Mouse (Mus musculus): ENCODE results near the gene LTO1. TPM values are rescaled to one million over a fixed set of nuclear protein-coding genes. Genes with fewer than 3 reads are reported as not detected.

The LTO1 gene
- polyA plus RNA-seq, 1 experiment from 2014 or later, result 27.2 TPM

GRCm38 (mm10) chr7:144914296-144914947, 478 bp upstream of the LTO1 start:
- Histone ChIP-seq H3K27ac (peak overlapping the region; percentile 86), H3K4me1 (peaks cover 10% of the 10 kb centered on the region), H3K27me3 (ENCODE audit: low read depth, poor library complexity, severe bottlenecking) (no peaks in the 10 kb centered on the region), H3K36me3 (peaks cover 18% of the 10 kb centered on the region), H3K9me3 (replicated peaks) (no peaks in the 10 kb centered on the region), H3K4me3 (peak overlapping the region; percentile 93)
- no peak for DNase-seq (ENCODE audit: low spot score)
- WGBS, result 10% methylated on average over 17 of the region's 17 CpGs

GRCm38 (mm10) chr7:144918823-144919222, 3.9 kb downstream of the LTO1 start:
- Histone ChIP-seq H3K27ac (no peak overlapping the region), H3K27me3 (ENCODE audit: low read depth, poor library complexity, severe bottlenecking) (no peaks in the 10 kb centered on the region), H3K36me3 (peaks cover 42% of the 10 kb centered on the region), H3K4me3 (no peak overlapping the region), H3K4me1 (peaks cover 10% of the 10 kb centered on the region), H3K9me3 (replicated peaks) (no peaks in the 10 kb centered on the region)
- no peak for DNase-seq (ENCODE audit: low spot score)
- 81% methylated on average over 1 of the region's 1 CpGs for WGBS

- H3K4me1 ChIP-seq, result peaks cover 5% of the 10 kb centered on the region
- no peaks in the 10 kb centered on the region for H3K9me3 ChIP-seq (replicated peaks)
- H3K27me3 ChIP-seq (ENCODE audit: low read depth, poor library complexity, severe bottlenecking), result no peaks in the 10 kb centered on the region
- peaks cover 48% of the 10 kb centered on the region for H3K36me3 ChIP-seq
- no peak for DNase-seq (ENCODE audit: low spot score)
- no peak overlapping the region for H3K4me3 ChIP-seq
- no peak overlapping the region for H3K27ac ChIP-seq
- 81% methylated on average over 2 of the region's 2 CpGs for WGBS
Observed at GRCm38 (mm10) chr7:144927591-144927990, 12.7 kb downstream of the LTO1 start.

- Histone ChIP-seq H3K27me3 (ENCODE audit: low read depth, poor library complexity, severe bottlenecking) (no peaks in the 10 kb centered on the region), H3K27ac (no peak overlapping the region), H3K4me1 (peaks cover 9% of the 10 kb centered on the region), H3K9me3 (replicated peaks) (no peaks in the 10 kb centered on the region), H3K4me3 (no peak overlapping the region), H3K36me3 (peaks cover 54% of the 10 kb centered on the region)
- no peak for DNase-seq (ENCODE audit: low spot score)
- 75% methylated on average over 4 of the region's 4 CpGs for WGBS
Observed at GRCm38 (mm10) chr7:144928009-144928888, 13.3 kb downstream of the LTO1 start.

- no peak for DNase-seq (ENCODE audit: low spot score)
- peaks cover 60% of the 10 kb centered on the region for H3K36me3 ChIP-seq
- H3K27ac ChIP-seq, result no peak overlapping the region
- 85% methylated on average over 6 of the region's 6 CpGs for WGBS
- peaks cover 12% of the 10 kb centered on the region for H3K4me1 ChIP-seq
- no peaks in the 10 kb centered on the region for H3K9me3 ChIP-seq (replicated peaks)
- H3K4me3 ChIP-seq, result no peak overlapping the region
- no peaks in the 10 kb centered on the region for H3K27me3 ChIP-seq (ENCODE audit: low read depth, poor library complexity, severe bottlenecking)
Observed at GRCm38 (mm10) chr7:144928889-144929210, 13.9 kb downstream of the LTO1 start.

- H3K4me3 ChIP-seq, result no peak overlapping the region
- no peaks in the 10 kb centered on the region for H3K27me3 ChIP-seq (ENCODE audit: low read depth, poor library complexity, severe bottlenecking)
- no peaks in the 10 kb centered on the region for H3K9me3 ChIP-seq (replicated peaks)
- no peak overlapping the region for H3K27ac ChIP-seq
- DNase-seq (ENCODE audit: low spot score), result no peak
- H3K4me1 ChIP-seq, result peaks cover 15% of the 10 kb centered on the region
- peaks cover 61% of the 10 kb centered on the region for H3K36me3 ChIP-seq
- 84% methylated on average over 8 of the region's 8 CpGs for WGBS
Observed at GRCm38 (mm10) chr7:144929506-144929905, 14.6 kb downstream of the LTO1 start.

- WGBS, result 69% methylated on average over 5 of the region's 5 CpGs
- H3K27ac ChIP-seq, result no peak overlapping the region
- peaks cover 15% of the 10 kb centered on the region for H3K4me1 ChIP-seq
- H3K27me3 ChIP-seq (ENCODE audit: low read depth, poor library complexity, severe bottlenecking), result no peaks in the 10 kb centered on the region
- DNase-seq (ENCODE audit: low spot score), result no peak
- peaks cover 65% of the 10 kb centered on the region for H3K36me3 ChIP-seq
- no peak overlapping the region for H3K4me3 ChIP-seq
- H3K9me3 ChIP-seq (replicated peaks), result no peaks in the 10 kb centered on the region
Observed at GRCm38 (mm10) chr7:144929931-144930330, 15.0 kb downstream of the LTO1 start.

GRCm38 (mm10) chr7:144931778-144932177, 16.9 kb downstream of the LTO1 start:
- peak; percentile 75 for DNase-seq (ENCODE audit: low spot score)
- no peaks in the 10 kb centered on the region for H3K27me3 ChIP-seq (ENCODE audit: low read depth, poor library complexity, severe bottlenecking)
- H3K4me1 ChIP-seq, result peaks cover 25% of the 10 kb centered on the region
- peaks cover 81% of the 10 kb centered on the region for H3K36me3 ChIP-seq
- H3K27ac ChIP-seq, result no peak overlapping the region
- H3K9me3 ChIP-seq (replicated peaks), result no peaks in the 10 kb centered on the region
- no peak overlapping the region for H3K4me3 ChIP-seq
- 23% methylated on average over 3 of the region's 3 CpGs for WGBS

- no peak for DNase-seq (ENCODE audit: low spot score)
- Histone ChIP-seq H3K27ac (peak overlapping the region; percentile 7; the same call in 1 of the 2 replicates), H3K36me3 (peaks cover 88% of the 10 kb centered on the region)
Observed at GRCm38 (mm10) chr7:144932389-144932937, 17.6 kb downstream of the LTO1 start.

GRCm38 (mm10) chr7:144933336-144933735, 18.4 kb downstream of the LTO1 start:
- Histone ChIP-seq H3K4me3 (no peak overlapping the region), H3K27me3 (ENCODE audit: low read depth, poor library complexity, severe bottlenecking) (no peaks in the 10 kb centered on the region), H3K4me1 (peaks cover 40% of the 10 kb centered on the region), H3K9me3 (replicated peaks) (no peaks in the 10 kb centered on the region), H3K27ac (no peak overlapping the region), H3K36me3 (peaks cover 91% of the 10 kb centered on the region)
- no peak for DNase-seq (ENCODE audit: low spot score)
- 89% methylated on average over 3 of the region's 3 CpGs for WGBS

More at GRCm38 (mm10) chr7:144932389-144932937, 17.6 kb downstream of the LTO1 start:
- Histone ChIP-seq H3K9me3 (replicated peaks) (no peaks in the 10 kb centered on the region), H3K27me3 (ENCODE audit: low read depth, poor library complexity, severe bottlenecking) (no peaks in the 10 kb centered on the region), H3K4me3 (no peak overlapping the region), H3K4me1 (peaks cover 32% of the 10 kb centered on the region)
- 86% methylated on average over 18 of the region's 18 CpGs for WGBS

GRCm38 (mm10) chr7:144933796-144934195, 18.9 kb downstream of the LTO1 start:
- no peak overlapping the region for H3K4me3 ChIP-seq
- no peaks in the 10 kb centered on the region for H3K9me3 ChIP-seq (replicated peaks)
- H3K4me1 ChIP-seq, result peaks cover 40% of the 10 kb centered on the region
- WGBS, result 96% methylated on average over 8 of the region's 8 CpGs
- H3K27me3 ChIP-seq (ENCODE audit: low read depth, poor library complexity, severe bottlenecking), result no peaks in the 10 kb centered on the region
- no peak overlapping the region for H3K27ac ChIP-seq
- peaks cover 89% of the 10 kb centered on the region for H3K36me3 ChIP-seq
- DNase-seq (ENCODE audit: low spot score), result no peak

- WGBS, result 74% methylated on average over 5 of the region's 5 CpGs
Observed at GRCm38 (mm10) chr7:144934901-144935300, 20.0 kb downstream of the LTO1 start.

GRCm38 (mm10) chr7:144935563-144935962, 20.7 kb downstream of the LTO1 start:
- DNase-seq (ENCODE audit: low spot score), result no peak
- H3K27me3 ChIP-seq (ENCODE audit: low read depth, poor library complexity, severe bottlenecking), result no peaks in the 10 kb centered on the region
- H3K4me3 ChIP-seq, result no peak overlapping the region
- peaks cover 48% of the 10 kb centered on the region for H3K4me1 ChIP-seq
- 77% methylated on average over 5 of the region's 5 CpGs for WGBS
- H3K9me3 ChIP-seq (replicated peaks), result no peaks in the 10 kb centered on the region
- H3K36me3 ChIP-seq, result peaks cover 74% of the 10 kb centered on the region
- H3K27ac ChIP-seq, result no peak overlapping the region

More at GRCm38 (mm10) chr7:144934901-144935300, 20.0 kb downstream of the LTO1 start:
- H3K36me3 ChIP-seq, result peaks cover 79% of the 10 kb centered on the region
- no peaks in the 10 kb centered on the region for H3K27me3 ChIP-seq (ENCODE audit: low read depth, poor library complexity, severe bottlenecking)
- no peak overlapping the region for H3K4me3 ChIP-seq
- H3K27ac ChIP-seq, result no peak overlapping the region
- H3K9me3 ChIP-seq (replicated peaks), result no peaks in the 10 kb centered on the region
- no peak for DNase-seq (ENCODE audit: low spot score)
- H3K4me1 ChIP-seq, result peaks cover 41% of the 10 kb centered on the region

Data from limb, embryonic 10.5 days (tissue).